Mouse (Mus musculus): ENCODE measurements around the gene Nat9. TPM values are rescaled to one million over a fixed set of nuclear protein-coding genes. Genes with fewer than 3 reads are reported as not detected.
A peak's percentile ranks its signal among the peaks of the same experiment; 100 is the strongest.

Gene Nat9
- polyA plus RNA-seq, 1 experiment from 2014 or later, result 19.1 TPM

GRCm38 (mm10) chr11:115188539-115189231, 1.0 kb upstream of the Nat9 start:
- no peak for ATAC-seq (ENCODE audit: low read depth)
- H3K4me2 ChIP-seq (ENCODE audit: low read depth, low read length), result peak overlapping the region; percentile 95; the same call in 1 of the 2 replicates
- H3K27me3 ChIP-seq (ENCODE audit: control insufficient read depth, insufficient read depth, low read length), result no peaks in the 10 kb centered on the region
- H3K36me3 ChIP-seq (ENCODE audit: control insufficient read depth, insufficient read depth, low read length), result no peaks in the 10 kb centered on the region
- H3K4me1 ChIP-seq (ENCODE audit: control insufficient read depth, insufficient read depth, low read length), result peaks cover 10% of the 10 kb centered on the region
- H3K27ac ChIP-seq (ENCODE audit: low read depth, low read length), result no peak overlapping the region
- no peak overlapping the region for H3K9ac ChIP-seq (replicated peaks; ENCODE audit: low read depth, low read length)
- no peak overlapping the region for H3K4me3 ChIP-seq (ENCODE audit: low read depth, low read length)
- 90% methylated on average over 13 of the region's 13 CpGs for WGBS
- no peaks in the 10 kb centered on the region for H3K9me3 ChIP-seq (ENCODE audit: control insufficient read depth, low read length)

DNA sequence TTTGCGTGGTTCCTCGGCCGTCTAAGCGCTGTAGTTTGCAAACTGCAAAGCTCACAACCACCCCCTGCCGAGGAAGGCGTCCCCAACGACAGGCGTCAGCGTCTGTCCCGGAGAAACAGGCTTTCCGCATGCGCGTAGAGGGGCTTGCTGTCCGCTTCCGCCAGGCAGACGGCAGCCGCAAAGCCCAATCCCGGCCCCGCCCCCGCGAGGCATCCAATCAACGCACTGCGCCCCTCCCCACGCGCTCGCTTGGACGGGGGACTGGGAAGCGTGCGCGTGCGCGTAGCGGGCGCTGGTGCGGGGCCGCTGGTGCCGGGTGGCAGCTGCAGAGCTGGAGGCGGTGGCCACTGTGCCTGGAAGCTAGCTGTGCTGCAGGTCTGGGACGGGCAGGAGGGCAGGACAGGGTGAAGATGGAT, 427 bp downstream of the Nat9 start, which contains the start of gene Tmem104:
Gene Tmem104, plus strand, starts transcription at position 264 of the 416 bp plus-strand sequence.
- H3K4me2 ChIP-seq (ENCODE audit: low read depth, low read length), result peak within 1 kb of the TSS; percentile 95
- peak within 1 kb of the TSS; percentile 60 for H3K4me3 ChIP-seq (ENCODE audit: low read depth, low read length)
- WGBS, result under 1% methylated on average over 39 of the region's 39 CpGs
- H3K9me3 ChIP-seq (ENCODE audit: control insufficient read depth, low read length), result no peaks in the 10 kb centered on the region
- H3K27me3 ChIP-seq (ENCODE audit: control insufficient read depth, insufficient read depth, low read length), result no peaks in the 10 kb centered on the region
- H3K27ac ChIP-seq (ENCODE audit: low read depth, low read length), result peak within 1 kb of the TSS; percentile 81
- peaks cover 10% of the 10 kb centered on the region for H3K4me1 ChIP-seq (ENCODE audit: control insufficient read depth, insufficient read depth, low read length)
- peak; percentile 95 for ATAC-seq (ENCODE audit: low read depth)
- H3K36me3 ChIP-seq (ENCODE audit: control insufficient read depth, insufficient read depth, low read length), result no peaks in the 10 kb centered on the region
- peak within 1 kb of the TSS; percentile 72 for H3K9ac ChIP-seq (replicated peaks; ENCODE audit: low read depth, low read length)

DNA sequence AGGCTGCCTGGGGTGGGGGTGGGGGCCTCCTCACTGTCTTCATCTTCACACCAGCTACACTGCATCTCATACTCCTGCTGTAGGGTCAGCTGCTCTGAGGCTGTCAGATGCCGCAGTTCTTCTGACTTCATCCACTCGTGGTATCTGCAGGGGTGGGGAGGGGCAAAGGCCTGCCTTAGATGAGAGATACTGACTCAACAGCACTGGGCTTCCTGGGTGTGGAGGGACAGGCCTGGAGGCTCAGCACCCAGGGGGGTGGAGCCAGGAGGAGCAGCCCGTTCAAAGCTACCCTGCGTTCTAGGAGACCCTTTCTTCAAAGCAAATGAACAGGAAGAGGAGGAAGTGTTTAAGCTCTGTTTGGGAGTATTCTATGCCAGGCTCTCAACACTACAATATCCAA, 2.7 kb downstream of the Nat9 start:
- 58% methylated on average over 4 of the region's 4 CpGs for WGBS
- ATAC-seq (ENCODE audit: low read depth), result no peak
- no peak overlapping the region for H3K9ac ChIP-seq (replicated peaks; ENCODE audit: low read depth, low read length)

GRCm38 (mm10) chr11:115181913-115182638, 5.6 kb downstream of the Nat9 start:
- no peak for ATAC-seq (ENCODE audit: low read depth)
- WGBS, result 28% methylated on average over 12 of the region's 12 CpGs

More for the DNA sequence above, 2.7 kb downstream of the Nat9 start:
- Histone ChIP-seq H3K36me3 (ENCODE audit: control insufficient read depth, insufficient read depth, low read length) (no peaks in the 10 kb centered on the region), H3K27ac (ENCODE audit: low read depth, low read length) (no peak overlapping the region), H3K4me2 (ENCODE audit: low read depth, low read length) (no peak overlapping the region), H3K4me1 (ENCODE audit: control insufficient read depth, insufficient read depth, low read length) (peaks cover 10% of the 10 kb centered on the region), H3K4me3 (ENCODE audit: low read depth, low read length) (no peak overlapping the region), H3K9me3 (ENCODE audit: control insufficient read depth, low read length) (no peaks in the 10 kb centered on the region), H3K27me3 (ENCODE audit: control insufficient read depth, insufficient read depth, low read length) (no peaks in the 10 kb centered on the region)

GRCm38 (mm10) chr11:115179881-115180280, 7.8 kb downstream of the Nat9 start:
- Histone ChIP-seq H3K4me3 (ENCODE audit: low read depth, low read length) (no peak overlapping the region), H3K4me1 (ENCODE audit: control insufficient read depth, insufficient read depth, low read length) (peaks cover under 1% of the 10 kb centered on the region; the same call in 1 of the 2 replicates), H3K9me3 (ENCODE audit: control insufficient read depth, low read length) (no peaks in the 10 kb centered on the region), H3K27ac (ENCODE audit: low read depth, low read length) (no peak overlapping the region; the same call in 1 of the 2 replicates), H3K4me2 (ENCODE audit: low read depth, low read length) (no peak overlapping the region), H3K9ac (replicated peaks; ENCODE audit: low read depth, low read length) (no peak overlapping the region), H3K27me3 (ENCODE audit: control insufficient read depth, insufficient read depth, low read length) (no peaks in the 10 kb centered on the region), H3K36me3 (ENCODE audit: control insufficient read depth, insufficient read depth, low read length) (no peaks in the 10 kb centered on the region)
- 82% methylated on average over 6 of the region's 6 CpGs for WGBS
- ATAC-seq (ENCODE audit: low read depth), result no peak

More at GRCm38 (mm10) chr11:115181913-115182638, 5.6 kb downstream of the Nat9 start:
- no peak overlapping the region for H3K9ac ChIP-seq (replicated peaks; ENCODE audit: low read depth, low read length)
- no peak overlapping the region for H3K27ac ChIP-seq (ENCODE audit: low read depth, low read length)
- H3K9me3 ChIP-seq (ENCODE audit: control insufficient read depth, low read length), result no peaks in the 10 kb centered on the region
- no peak overlapping the region for H3K4me3 ChIP-seq (ENCODE audit: low read depth, low read length)
- H3K27me3 ChIP-seq (ENCODE audit: control insufficient read depth, insufficient read depth, low read length), result no peaks in the 10 kb centered on the region
- no peaks in the 10 kb centered on the region for H3K36me3 ChIP-seq (ENCODE audit: control insufficient read depth, insufficient read depth, low read length)
- H3K4me1 ChIP-seq (ENCODE audit: control insufficient read depth, insufficient read depth, low read length), result peaks cover 3% of the 10 kb centered on the region; the same call in 1 of the 2 replicates
- H3K4me2 ChIP-seq (ENCODE audit: low read depth, low read length), result no peak overlapping the region

DNA sequence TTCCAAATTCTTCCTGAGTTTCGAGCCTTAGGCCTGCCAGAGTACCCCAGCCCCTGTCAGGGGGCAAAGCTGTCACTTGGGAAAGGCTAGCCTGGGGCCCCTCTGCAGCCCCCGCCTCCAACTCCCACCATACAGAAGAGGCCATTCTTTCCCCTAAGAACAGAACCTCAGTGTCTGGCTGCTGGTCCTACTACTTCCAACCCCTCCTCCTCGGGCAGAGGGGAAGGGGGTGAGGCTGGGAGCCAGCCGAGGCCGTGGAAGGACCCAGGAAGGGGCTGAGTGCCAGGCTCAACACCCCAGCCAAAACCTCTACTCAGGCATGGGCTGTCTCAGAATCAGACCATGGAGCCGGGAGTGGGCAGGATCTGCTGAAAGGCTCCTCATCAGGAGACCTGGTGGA, 8.5 kb downstream of the Nat9 start:
- H3K4me2 ChIP-seq (ENCODE audit: low read depth, low read length), result no peak overlapping the region
- H3K36me3 ChIP-seq (ENCODE audit: control insufficient read depth, insufficient read depth, low read length), result no peaks in the 10 kb centered on the region
- peaks cover 7% of the 10 kb centered on the region; the same call in 1 of the 2 replicates for H3K4me1 ChIP-seq (ENCODE audit: control insufficient read depth, insufficient read depth, low read length)
- no peak overlapping the region for H3K4me3 ChIP-seq (ENCODE audit: low read depth, low read length)
- no peaks in the 10 kb centered on the region for H3K9me3 ChIP-seq (ENCODE audit: control insufficient read depth, low read length)
- peak overlapping the region; percentile 35; the same call in 1 of the 2 replicates for H3K27ac ChIP-seq (ENCODE audit: low read depth, low read length)
- no peak overlapping the region for H3K9ac ChIP-seq (replicated peaks; ENCODE audit: low read depth, low read length)
- no peaks in the 10 kb centered on the region for H3K27me3 ChIP-seq (ENCODE audit: control insufficient read depth, insufficient read depth, low read length)
- peak; percentile 44; the same call in 1 of the 2 replicates for ATAC-seq (ENCODE audit: low read depth)
- WGBS, result 70% methylated on average over 6 of the region's 6 CpGs

DNA sequence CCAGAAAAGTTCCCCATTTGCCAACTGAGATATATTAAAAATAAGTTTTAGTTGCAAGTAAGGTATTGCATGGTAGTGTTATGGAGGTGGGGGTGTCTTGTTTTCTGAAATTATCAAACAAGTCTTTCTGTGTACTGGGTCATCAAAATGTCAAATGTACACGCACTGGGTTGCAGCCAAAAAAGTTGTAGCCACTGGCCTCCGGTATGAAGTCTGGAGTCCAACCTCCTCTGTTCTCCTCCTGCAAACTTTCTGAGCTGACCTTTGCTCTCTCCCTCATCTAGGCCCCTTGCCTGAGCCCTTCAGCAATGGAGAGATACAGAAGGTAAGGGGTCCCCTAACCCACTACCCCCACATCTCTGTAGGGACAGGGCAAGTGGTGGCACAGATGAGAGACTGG, 8.9 kb downstream of the Nat9 start:
- Histone ChIP-seq H3K4me2 (ENCODE audit: low read depth, low read length) (no peak overlapping the region), H3K4me1 (ENCODE audit: control insufficient read depth, insufficient read depth, low read length) (peaks cover 7% of the 10 kb centered on the region; the same call in 1 of the 2 replicates)
- 78% methylated on average over 2 of the region's 2 CpGs for WGBS

GRCm38 (mm10) chr11:115177559-115178195, 10.0 kb downstream of the Nat9 start:
- peaks cover 10% of the 10 kb centered on the region; the same call in 1 of the 2 replicates for H3K4me1 ChIP-seq (ENCODE audit: control insufficient read depth, insufficient read depth, low read length)
- H3K9ac ChIP-seq (replicated peaks; ENCODE audit: low read depth, low read length), result no peak overlapping the region
- H3K27me3 ChIP-seq (ENCODE audit: control insufficient read depth, insufficient read depth, low read length), result no peaks in the 10 kb centered on the region
- H3K27ac ChIP-seq (ENCODE audit: low read depth, low read length), result peak overlapping the region; percentile 28; the same call in 1 of the 2 replicates
- H3K4me3 ChIP-seq (ENCODE audit: low read depth, low read length), result no peak overlapping the region
- no peaks in the 10 kb centered on the region for H3K36me3 ChIP-seq (ENCODE audit: control insufficient read depth, insufficient read depth, low read length)
- 43% methylated on average over 10 of the region's 10 CpGs for WGBS
- peak; percentile 69 for ATAC-seq (ENCODE audit: low read depth)
- H3K9me3 ChIP-seq (ENCODE audit: control insufficient read depth, low read length), result no peaks in the 10 kb centered on the region
- no peak overlapping the region for H3K4me2 ChIP-seq (ENCODE audit: low read depth, low read length)

More for the DNA sequence above, 8.9 kb downstream of the Nat9 start:
- H3K9ac ChIP-seq (replicated peaks; ENCODE audit: low read depth, low read length), result no peak overlapping the region
- H3K9me3 ChIP-seq (ENCODE audit: control insufficient read depth, low read length), result no peaks in the 10 kb centered on the region
- no peaks in the 10 kb centered on the region for H3K27me3 ChIP-seq (ENCODE audit: control insufficient read depth, insufficient read depth, low read length)
- no peak overlapping the region; the same call in 1 of the 2 replicates for H3K27ac ChIP-seq (ENCODE audit: low read depth, low read length)
- H3K4me3 ChIP-seq (ENCODE audit: low read depth, low read length), result no peak overlapping the region
- H3K36me3 ChIP-seq (ENCODE audit: control insufficient read depth, insufficient read depth, low read length), result no peaks in the 10 kb centered on the region
- 0 out of 2 replicates have a peak, but pooled peaks have one; percentile 15 for ATAC-seq (ENCODE audit: low read depth)
